Mouse (Mus musculus): Measurements from ENCODE around the gene Rap1gap.

- TF ChIP-seq POLR2A (IDR thresholded peaks at IDR 0.05; ENCODE audit: borderline replicate concordance, extremely low read depth, insufficient read depth, insufficient read length, poor library complexity, severe bottlenecking) (no peak), CTCF (IDR thresholded peaks at IDR 0.05; ENCODE audit: borderline replicate concordance, extremely low read depth, insufficient read depth, insufficient read length) (no peak)
Measured at GRCm38 (mm10) chr4:137732361-137732760, 67.8 kb downstream of the Rap1gap start.
